Mouse (Mus musculus) skeletal muscle tissue, adult 2 months (tissue): ENCODE measurements around the gene Tcf7l2.

ENCODE experiments used
- DNase-seq: peaks from one replicate; pipeline ENCODE4 v3.0.0-alpha.2; 2012; ENCODE audit warnings: low read depth, low spot score

Tcf7l2 gene

DNA sequence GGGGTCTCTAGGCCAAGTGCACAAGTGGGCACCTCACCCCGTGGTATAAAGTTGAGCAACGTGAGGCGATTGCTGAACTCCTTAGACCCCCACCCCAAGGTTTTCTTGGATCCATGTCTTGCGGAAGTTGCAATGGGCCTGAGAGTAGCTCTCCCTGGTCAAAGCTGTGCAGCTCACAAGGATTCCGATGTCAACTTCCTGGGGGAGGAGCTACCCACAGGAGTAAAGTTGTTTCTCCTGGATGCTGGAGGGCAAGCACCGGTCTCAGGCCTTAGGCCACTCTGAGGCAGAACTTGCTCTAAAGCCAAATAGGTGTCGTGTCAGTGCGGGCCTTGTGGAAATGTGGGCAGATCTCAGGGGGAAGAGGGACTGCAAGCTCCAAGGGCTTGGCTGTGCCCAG lies 12.2 kb upstream of the Tcf7l2 start:
- no peak for DNase-seq

DNA sequence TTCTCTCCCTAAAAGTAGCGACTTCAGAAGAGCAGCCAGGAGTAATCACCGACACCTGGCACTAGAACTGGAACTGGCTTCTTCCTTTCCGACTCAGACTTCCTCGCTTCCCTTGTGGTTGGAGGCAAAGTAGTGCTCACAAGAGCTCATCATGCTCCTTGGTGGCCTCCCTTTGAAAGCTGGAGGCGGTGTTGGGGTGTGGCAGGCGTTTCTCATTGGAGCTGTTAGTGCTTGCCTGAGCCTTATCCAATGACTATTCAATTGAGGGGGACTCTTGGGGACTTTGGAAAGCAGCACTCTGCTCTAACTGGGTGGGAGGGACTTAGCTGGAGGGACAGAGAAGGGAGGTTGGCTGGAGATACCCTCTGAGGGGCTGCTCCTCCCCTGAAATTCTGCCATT lies 9.1 kb upstream of the Tcf7l2 start:
- DNase-seq, result no peak

DNA sequence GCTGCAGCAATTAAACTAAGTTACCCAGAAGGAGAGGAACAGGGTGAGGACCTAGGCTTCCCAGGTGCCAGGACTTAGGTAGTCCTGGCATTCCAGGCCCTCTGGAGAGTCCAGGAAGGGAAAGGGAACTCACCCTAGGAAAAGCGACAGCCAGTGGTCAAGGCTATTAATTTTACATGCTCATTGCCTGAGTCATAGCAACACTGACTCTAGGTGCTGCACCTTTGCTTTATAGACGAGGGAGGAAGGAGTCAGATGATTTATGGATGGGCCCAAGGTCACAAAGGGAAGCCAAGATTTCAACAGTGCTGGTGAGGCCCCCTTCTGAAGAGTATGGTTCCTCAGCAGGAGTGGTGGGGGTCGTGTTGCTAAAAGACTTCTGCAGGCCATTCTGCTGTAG lies 8.6 kb upstream of the Tcf7l2 start:
- no peak for DNase-seq

DNA sequence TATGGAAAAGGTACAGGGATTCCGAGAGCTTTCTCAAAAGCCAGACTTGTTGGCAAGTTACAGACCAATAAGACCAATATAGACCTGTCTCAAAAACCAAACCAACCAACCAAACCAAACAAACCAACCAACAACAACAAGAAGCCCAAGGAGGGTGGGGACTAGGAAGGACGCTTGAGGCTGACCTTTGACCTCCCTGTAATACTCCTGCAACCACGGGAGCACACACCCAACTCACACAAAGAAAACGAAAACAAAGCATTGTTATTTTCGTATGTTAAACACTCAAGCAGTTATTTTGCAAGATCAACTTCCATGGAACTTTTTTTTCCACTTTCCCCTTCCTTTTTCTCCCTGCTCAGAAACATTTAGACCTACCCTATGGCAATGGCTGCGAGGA lies 5.6 kb upstream of the Tcf7l2 start:
- DNase-seq, result no peak

DNA sequence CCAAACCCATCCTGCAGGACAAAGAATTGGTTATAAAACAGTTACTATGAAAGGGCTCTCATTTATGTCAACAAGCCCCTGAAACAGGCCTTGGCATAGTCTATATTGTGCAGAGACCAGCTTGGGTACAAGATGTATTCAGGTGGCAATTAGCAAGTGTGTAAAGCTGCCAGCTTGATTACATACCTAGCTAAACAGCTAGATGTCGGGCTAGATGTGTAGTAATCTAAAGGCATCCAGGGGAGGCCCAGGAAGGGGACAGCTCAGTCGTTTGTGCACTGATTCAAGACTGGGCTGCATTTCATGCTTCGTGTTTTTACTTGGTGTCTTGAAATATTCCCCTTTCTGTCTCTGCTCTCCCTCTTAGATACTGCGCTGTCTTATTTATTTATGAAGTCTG lies 1.9 kb upstream of the Tcf7l2 start:
- no peak for DNase-seq

DNA sequence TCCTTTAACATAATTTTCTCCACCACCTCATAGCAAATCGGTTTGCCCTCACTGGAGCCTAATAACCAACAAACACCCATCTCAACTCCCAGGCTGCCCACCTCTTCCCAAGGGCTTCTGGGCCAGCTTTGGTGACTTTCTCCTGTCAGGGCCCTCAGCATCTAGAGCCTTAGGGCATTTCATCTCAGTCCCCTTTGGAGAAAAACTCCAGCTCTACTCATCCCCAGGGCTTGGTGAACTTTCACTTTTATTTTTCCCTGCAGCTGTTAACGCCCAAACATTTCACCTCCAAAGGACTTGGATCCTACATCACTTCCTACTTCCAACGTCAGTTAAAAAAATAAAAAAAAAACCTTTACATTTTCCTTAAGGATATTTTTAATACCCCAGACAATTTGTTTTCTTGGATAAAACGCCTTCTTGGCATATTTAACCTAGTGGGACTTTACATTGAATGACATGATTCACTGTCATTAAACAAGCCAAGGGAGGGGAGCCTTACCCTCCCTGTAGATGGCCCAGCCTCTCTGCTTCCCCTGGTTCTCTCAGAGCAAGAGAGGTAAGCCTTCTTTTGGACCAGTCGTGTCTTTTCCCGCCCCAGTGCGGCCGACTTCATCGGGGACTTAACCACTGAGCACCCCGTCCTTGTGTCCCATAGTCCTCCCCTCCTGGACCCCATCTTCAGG lies 724 bp upstream of the Tcf7l2 start:
- no peak for DNase-seq

DNA sequence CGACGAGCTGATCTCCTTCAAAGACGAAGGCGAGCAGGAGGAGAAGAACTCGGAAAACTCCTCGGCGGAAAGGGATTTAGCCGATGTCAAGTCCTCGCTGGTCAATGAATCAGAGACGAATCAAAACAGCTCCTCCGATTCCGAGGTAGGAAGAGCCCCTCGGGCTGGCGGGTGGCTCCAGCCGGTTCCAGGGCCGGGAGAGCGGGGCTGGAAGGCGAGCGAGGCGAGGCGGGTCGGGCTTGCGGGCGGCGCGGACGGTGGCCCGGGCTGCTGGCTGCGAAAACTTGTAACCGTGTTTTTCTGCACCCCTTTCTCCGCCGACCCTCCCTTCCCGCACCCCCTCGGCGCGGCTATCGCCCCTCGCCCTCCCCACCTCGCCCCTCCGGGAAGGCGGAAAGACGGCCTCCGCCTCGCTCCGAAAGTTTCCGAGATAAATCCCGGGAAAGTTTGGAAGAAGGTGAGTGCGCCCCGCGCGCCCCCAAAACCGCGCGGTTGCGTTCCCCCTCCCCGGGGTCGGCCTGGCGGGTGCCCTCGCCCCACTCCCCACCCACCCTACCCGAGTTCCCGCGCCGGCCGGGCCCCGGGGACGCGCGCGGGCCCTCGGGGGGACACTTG lies 873 bp downstream of the Tcf7l2 start:
- DNase-seq, result no peak

DNA sequence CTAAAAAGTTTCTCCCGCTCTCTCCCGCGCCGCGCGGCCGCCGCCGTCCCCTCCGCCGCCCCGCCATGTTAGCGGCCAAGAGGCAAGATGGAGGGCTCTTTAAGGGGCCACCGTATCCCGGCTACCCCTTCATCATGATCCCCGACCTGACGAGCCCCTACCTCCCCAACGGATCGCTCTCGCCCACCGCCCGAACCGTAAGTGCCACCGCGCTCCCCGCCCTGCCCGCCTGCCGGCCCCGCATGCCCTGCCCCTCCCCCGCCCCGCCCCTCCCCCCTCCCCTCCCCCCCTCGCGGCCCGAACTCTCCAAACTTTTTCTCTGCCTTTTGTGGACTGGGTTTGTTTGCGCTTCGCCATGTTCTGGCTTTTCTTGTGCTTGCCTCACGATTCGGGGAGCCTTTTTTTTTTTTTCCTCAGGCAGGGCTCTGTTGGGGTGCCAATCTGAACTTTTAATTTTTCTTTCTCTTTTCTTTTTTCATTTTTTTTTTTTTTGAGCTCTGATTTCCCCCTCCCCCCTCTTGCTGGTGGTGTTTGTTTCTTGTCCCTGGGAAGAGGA lies 1.5 kb downstream of the Tcf7l2 start:
- no peak for DNase-seq

DNA sequence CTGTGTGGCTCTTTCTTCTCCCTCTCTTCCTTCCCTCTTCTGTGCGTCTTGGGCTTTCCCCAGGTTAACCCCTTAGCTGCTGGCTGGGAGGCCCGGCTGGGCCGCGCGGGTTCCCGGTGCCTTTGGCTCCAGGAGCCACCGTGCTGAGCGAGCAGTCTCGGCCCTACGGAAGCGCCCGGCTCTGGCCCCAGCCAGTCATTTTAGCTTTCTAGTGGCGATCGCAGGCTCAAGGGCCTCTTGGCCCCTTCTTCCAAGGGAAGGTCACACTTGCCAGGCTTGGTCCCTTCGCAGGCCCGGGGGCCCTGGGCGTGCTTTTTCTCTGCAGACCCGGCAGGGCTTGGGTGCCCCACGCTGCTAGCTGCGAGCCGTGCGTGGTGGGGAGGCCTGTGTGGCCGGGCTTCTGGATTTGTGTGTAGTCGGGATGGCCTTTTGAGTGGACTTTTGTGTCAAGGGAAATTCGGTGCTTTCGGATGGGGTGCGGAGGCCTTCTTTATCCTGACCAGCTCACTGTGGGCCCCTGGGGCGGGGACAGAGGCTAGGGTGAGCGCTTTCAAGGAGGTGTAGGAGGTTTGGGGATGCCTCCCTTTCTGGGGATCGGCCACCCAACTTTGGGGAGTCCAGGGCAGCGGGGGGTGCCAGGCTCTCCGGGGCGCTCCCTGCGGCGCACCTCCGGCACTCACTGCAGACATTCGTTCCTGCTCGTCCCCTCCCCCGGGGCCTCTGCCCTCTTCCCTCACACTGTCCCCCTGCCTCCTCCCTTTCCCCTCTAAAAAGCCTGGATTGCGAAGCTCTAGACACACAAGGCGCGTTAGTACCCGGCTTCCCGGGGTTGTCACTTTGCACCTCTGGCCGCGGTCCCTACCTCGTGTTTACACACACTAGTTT lies 2.2 kb downstream of the Tcf7l2 start:
- no peak for DNase-seq

DNA sequence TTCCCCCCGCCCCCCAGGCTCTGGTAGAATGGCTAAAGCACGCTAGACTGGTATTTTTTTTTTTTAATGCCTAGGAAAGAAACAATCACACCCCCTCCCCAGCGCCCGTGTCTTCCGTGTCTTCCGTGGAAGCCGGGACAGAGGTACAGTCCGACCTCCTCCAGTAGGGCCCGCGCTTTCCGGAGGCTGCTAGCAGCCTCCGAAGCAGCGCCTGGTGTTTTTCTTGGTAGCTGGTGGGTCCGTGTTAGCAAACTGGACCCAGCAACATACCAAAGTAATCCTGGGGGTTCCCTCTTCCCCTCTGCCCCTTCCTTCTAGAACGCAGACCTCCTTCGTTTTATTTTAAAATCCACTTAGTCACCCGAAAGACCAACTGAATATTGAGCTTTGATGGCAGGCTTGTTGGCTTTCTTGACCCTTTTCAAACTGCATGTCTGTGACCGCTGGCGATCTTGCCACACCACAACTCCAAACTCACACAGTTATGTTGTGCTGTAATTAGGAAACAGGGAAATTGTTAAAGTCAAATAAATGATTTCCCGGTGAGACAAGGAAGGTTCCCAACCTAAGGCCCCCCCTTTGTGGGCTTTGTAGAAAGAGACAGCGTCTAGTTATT lies 3.1 kb downstream of the Tcf7l2 start:
- no peak for DNase-seq

DNA sequence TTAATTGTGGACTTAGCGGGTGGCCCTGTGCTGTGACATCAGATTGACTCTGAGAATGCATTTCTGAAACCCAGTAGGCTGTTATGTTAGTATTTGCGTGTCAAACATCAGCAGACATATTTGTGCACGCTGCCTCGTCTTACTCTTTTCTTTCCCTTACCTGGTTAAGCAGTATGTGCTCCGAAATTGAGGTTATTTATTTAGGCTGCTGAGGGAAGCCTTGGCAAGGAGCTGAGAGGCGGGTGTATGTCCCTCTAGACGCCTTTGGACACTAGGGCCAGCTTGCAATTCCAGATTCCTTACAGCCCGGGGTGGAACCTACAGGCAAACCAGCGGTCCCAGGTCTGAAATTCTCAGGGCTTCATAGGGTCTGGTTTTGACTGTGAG lies 3.6 kb downstream of the Tcf7l2 start:
- no peak for DNase-seq

DNA sequence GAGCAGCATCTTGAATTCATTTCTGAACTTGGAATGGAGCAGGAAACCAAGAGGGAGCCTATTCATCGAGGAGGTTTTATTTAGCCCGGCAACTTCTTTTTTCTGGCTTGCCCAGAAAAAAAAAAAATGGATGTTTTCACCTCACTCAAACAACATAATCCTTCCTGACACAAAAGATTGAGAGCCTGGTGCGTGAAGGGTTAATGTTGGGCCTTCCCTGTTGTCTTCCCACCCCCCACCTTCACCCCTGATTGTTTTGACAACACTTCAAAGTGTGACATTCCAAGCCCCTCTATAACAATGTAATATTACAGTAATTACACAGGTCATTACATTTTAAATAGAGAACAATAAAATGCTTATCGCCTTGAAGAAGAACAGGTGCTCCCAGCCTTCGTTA lies 4.6 kb downstream of the Tcf7l2 start:
- no peak for DNase-seq

DNA sequence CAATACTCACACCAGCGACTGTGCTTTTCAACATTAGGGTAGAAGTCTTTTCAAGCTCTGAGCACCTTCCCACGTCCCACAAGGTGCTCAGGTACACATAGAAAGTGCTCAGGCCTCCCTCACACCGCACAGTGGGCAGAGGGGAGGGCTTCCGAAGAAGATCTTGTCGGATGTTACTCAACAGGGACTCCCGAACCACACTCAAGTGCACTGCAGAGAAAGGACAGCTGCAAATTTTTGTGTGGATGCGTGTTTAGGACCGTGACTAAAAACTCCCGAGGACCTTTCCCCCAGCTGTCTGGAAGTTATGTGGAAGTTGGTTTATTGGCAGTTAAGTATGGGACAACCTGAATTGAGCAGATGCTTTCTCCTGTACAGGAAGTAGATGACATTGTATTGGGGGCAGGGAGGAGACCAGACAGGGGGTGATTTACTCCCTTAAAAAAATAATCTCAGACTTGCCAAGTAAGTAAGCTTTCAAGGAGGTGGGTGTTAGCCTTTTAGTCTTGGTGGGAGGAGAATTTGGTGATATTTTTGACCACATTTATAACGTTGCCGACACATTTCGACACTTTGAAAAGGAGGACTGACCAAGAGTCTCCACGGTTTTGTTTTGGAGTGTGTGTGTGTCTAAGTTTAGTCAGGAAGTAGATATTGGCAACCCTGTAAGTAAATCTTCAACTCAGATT lies 5.8 kb downstream of the Tcf7l2 start:
- no peak for DNase-seq

DNA sequence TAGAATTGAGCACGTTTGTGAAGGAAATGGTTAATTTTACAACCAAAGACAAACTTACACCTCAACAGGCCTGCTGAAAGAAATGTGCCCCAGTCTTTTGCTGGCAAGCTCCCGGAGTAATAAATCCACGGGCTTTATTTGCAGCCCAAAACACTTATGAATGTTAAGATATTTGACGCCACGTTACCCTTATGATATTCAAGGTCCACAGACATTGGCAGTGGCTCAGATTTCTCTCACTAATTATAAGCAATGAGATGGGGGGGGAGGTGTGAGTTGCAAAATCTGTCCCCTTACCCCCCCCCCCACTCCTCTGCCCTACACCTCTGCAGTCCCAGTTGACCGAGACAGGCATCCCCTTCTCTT lies 6.3 kb downstream of the Tcf7l2 start:
- DNase-seq, result no peak

DNA sequence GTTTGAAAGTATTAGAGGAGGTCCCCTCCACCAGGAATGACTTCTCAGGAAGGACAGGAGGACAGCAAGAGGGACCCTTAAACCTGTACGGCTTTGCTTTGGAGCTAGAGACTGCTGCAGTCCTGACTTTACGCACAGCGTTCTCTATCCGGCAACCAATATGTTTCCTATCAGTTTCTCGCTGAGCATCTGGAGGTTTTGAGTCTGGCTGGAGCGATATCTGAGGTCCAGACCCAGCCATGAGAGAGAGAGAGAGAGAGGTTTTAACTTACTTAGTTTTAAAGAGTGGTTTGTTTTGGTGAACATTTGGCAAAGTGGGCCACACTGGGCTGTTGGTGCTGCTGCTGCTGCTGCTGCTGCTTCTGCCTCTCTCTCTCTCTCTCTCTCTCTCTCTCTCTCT lies 7.2 kb downstream of the Tcf7l2 start:
- DNase-seq, result no peak

DNA sequence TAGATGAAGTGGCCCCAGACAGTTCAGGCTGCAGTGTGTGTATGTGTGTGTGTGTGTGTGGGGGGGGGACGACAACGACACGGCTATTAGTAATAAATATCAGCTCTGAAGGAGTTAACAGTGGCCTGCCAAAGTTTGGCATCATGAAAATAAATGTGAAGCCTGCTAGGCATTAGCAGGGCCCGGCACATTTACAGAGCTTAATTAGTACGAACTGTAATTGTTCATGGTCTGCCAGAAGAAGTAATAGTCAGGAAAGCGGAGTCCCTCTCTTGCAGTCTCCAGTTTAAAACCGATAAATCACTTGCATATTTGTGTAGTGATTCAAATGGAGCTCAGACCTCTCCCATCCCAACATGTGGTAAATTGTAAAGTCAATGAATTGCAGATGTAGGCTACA lies 7.9 kb downstream of the Tcf7l2 start:
- no peak for DNase-seq

DNA sequence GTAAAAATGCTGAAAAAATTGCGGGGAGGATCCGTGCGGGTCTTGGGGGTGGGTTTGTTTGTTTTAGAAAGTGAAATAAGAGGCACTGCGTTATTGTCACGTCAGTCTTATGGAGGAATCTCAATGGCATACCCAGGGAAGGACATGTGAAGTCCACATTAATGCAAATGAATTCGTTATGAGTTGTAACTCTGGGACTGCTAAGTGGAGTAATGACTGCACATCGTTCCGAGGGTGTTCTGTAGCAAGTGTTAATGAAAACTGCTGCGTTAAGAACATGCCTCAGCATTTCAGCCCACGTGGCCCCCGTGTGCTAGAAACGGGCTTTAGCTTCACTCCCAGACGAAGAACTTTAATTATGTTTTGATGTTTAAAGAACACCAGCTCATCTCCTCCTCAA lies 8.4 kb downstream of the Tcf7l2 start:
- DNase-seq, result no peak

DNA sequence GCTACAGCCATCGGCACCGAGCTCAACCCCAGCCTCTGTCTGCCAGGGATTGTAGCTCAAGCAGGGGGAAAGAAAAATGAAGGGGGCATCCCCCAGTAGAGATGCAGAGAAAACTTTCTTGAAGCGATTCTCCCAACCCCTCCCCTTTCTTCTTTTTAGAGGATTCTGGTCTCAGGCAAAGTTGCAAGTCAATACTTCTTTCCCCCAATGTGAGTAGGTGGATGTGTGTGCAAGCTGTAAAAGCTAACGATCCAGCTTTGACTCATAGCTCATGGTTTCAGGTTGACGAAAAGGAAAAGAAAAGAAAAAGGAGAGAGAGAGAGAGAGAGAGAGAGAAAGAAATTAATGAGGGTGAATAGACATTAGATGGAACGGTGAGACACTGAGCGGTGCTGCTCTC lies 8.8 kb downstream of the Tcf7l2 start:
- DNase-seq, result no peak

DNA sequence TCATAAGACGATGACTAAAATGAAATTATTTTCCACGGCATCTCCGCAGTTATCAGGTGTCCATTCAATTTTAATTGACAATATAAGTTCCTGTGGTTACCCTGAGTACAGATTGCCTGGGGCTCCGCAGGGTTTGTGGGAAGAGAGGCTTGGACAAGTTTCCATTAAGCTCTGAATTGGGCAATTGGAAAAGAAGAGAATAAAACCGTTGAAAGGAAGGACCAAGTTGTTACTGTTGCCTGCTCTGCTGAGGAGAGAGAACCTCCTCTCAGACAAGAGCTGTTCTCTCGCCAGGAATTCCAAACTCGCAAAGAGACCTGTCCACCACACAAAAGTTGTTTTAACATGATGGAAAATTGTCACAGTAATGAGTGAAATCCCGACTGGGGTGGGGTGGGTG lies 11.2 kb downstream of the Tcf7l2 start:
- no peak for DNase-seq

DNA sequence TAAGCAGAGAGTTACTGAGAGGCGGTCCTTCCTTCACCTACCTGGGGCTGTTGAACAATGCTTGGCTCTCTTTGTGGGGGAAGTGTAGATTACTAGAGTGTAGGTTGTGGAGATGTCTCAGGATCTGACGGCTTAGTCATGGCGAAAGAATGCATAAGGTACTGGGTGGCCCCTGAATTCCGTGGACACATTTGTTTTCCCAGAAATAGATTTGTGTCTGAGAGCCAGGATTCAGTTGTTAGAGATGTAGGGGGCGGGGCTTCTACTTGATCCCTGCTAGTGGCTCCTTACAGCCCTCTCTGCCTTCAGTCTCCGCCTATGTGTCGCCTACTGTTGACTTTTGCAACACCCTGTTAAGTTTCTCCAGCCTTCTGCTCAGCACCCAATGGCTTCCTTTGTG lies 12.7 kb downstream of the Tcf7l2 start:
- DNase-seq, result no peak

DNA sequence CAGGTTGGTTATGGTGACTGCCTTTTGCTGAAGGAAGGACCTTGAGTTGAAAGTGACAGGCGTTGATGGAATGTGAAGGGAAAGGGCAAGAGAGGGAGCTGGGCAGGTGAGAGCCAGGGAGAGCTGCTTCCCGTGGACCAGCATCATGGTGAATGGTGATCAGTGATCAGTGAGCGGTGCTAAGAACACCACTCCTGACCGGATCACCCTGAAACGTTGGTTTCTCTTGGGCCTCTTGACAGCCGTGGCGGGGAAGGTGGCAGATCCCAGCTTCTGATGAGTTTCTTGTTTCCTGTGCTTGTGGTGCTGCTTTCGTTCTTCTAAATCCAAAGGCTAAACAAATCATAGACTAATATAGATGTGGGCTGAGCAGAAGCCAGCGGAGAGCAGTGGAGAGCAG lies 13.8 kb downstream of the Tcf7l2 start:
- DNase-seq, result no peak

DNA sequence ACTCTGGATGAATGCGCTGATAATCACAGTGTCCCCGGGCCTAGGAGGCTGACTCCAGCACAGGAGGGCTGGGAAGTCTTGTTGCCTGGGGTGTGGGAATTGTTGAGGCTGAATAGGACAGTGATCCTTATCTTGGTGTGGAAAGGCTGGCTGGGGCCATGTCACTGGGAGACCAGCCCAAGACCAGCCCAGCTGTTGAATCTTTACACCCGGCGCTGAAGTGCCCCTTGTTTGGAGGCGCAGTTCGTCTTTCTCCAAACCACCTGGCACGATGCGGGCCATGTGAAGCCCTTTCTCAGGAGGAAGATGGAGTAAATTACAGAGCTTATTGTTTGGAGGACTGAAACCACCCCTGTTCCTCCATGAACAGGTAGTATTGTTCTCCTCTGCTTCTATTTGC lies 15.1 kb downstream of the Tcf7l2 start:
- no peak for DNase-seq
